Mouse (Mus musculus) layer of hippocampus, postnatal 10 days (tissue): Measurements from ENCODE around the gene Igfn1. TPM values are rescaled to one million over a fixed set of nuclear protein-coding genes. Genes with fewer than 3 reads are reported as not detected.

Experiments used
- DNase-seq, 2 experiments: peaks; one replicate each; pipeline ENCODE4 v3.0.0; 2021; ENCODE audit warnings: low spot score in 2 of 2
- long read RNA-seq: library from polyadenylated mRNA; stranded (forward); transcript quantifications from one replicate; pipeline ENCODE4 v2.0.0, GENCODE M21; 2023
- total RNA-seq, 2 experiments: library from RNA; stranded (reverse); gene quantifications; 2 replicates each; pipeline ENCODE4 v1.2.3; 2021

Igfn1 gene
- under 1 TPM; 0.04 to 0.23 TPM for total RNA-seq
- long read RNA-seq = 0 reads

DNA sequence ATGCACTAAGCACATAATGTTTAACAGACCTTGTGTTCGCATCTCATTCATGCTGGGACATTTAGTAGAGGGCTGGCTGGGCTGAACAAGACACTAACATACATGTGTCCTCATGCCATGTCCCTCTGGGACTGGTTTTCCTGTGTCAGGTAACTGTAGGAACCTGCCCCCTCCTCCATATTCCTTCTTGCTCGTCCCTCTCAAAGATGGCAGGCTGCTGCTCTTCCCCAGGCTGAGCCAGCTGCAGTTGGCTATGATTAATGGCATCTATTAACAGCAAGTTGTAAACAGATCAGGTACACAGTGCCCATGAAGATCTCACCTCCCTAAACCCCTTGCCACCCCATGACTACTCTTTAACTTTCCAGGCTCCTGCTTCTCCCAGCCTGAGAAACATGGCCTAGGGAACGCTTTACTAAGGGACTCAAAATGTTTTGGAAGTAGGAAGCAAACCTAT is at the start of gene Igfn1:
TSS of gene Igfn1 (minus strand) at position 51 of the 457 bp plus-strand sequence.
- no peak for DNase-seq

DNA sequence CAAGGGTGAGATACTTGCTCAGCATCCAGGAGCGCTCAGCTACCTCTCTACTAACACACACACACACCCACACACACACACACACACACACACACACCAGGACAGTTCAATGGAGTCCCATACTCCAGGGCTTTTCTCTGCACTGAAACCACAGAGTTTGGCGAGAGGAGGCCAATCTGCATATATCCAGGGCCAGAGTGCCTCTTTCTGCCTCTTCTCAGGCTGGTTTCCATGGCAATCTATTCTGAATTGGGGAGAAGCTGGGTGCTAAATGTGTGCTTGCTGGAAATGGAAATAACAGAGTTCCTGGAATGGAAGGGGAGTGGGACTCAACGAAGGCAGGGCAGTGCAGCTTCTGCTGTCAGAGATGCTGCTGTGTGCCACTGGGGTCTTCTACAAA is 49.6 kb upstream of the Igfn1 start:
- no peak for DNase-seq

DNA sequence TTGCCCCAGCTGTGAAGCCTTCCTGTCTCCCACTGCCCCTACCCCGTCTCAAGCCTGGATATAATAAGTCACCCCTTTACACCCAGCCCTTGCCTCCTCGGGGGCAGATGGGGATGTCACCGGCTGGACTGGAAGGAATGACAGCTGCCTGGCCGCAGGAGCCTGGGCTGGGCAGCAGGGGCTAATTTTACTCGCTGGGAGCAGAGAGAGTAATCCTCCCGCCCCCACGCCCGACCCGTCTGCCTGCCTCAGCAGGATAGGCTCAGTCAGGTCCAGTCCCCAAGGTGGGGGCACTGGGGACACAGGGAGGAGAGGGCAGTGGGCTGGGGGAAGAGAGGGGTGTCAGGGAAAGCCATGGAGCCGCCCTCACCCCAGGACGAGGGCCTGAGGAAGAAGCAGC is 46.4 kb upstream of the Igfn1 start, which contains the start of gene Cacna1s:
TSS of gene Cacna1s (plus strand) at position 204 of the 400 bp plus-strand sequence.
- DNase-seq = no peak

DNA sequence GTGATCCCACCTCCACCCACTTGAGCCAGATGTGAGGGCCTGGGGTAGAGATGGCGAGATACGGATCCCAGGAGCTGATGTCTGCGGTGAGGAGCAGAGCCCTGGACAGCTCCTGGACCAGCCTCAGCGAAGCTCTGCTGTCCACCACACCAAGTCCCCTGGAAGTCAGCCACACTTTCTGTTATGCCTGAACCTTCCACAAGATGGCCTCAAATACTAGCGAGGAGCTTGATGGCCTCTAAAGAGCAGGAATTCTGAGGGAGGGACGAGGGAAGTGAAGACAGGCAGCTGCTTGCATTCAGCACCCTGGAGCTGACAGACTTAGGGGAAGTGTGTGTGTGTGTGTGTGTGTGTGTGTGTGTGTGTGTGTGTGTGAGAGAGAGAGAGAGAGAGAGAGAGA is 45.3 kb upstream of the Igfn1 start:
- DNase-seq = peak; percentile 81 to 84

DNA sequence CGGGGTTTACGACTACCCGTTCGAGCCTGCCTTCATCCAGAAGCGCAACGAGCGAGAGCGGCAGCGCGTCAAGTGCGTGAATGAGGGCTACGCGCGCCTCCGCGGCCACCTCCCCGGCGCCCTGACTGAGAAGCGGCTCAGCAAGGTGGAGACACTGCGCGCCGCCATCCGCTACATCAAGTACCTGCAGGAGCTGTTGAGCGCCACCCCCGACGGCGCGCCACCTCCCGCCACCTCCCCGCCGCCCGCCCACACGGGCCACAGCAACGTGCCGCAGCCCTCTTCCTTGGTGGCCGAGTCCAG is 44.8 kb upstream of the Igfn1 start:
- peak in 1 of 2 experiments; percentile 45 for DNase-seq

DNA sequence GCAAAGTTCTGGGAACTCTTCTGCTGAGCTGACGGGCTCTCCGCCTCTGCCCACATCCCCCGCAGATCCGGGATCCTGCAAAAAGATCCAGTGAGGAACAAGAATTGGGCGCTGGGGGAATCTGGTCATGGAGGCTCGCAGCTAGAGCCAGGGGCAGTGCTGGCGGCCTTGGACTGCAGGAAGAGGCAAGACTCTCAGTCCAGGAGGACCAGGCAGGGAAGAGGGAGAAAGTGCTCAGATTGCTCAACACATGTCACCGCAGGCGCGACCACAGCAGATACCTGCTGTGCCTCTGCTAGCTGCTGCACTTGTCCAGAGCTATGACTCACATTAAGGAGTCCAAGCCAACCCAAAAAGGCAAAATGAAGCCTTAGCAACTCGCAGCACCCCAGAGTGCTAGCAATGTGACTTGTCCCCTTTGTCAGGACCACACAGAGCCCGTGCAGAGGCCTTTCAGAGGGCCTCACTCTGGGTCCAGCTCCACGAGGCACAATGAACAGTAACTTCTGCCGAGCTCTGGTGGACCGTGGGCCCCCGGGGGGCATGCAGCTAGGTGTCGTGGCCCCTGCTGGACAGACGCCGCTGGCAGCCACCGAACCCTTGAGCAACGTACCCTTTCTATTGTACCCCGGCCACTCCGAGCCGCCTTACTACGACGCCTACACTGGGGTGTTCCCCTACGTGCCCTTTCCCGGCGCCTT is 44.3 kb upstream of the Igfn1 start, which contains the start of gene Ascl5:
TSS of gene Ascl5 (plus strand) at position 493 of the 701 bp plus-strand sequence.
- no peak for DNase-seq

DNA sequence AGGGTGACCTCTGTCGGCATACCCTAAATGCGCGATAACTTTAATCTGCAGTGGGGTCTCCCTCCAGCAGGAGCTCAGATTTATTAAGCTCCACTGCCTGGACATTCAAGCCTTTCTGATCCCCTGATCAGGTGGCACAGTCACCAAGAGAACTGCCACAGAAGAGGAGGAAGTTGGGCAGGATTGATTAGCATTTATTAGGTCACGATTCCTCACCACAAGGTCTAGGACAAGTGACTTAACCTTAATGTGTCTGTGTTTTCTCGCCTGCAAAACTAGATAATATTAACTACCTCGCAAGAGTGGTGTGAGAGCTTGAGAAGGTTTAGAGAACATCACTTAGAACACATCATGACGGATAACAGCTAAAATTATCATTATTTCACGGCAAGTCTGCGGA is 41.8 kb upstream of the Igfn1 start:
- no peak for DNase-seq

DNA sequence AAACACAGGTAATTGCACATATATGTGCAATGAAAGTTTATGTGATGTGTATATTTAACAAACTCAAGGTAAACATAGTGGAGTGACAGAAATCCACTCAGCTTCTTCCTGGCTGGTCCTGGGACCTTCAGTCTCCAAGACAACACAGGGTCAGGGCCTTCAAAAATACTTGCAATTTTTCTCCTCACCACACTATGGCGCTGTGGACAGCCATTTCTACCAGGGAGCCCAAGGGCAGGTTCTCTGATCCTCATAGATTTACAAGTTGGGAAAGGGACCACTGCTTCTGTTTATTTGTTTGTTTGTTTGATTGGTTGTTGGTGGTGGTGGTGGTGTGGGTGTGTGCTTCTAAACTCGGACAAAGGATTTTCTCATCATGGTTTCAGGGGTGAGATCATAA is 41.3 kb upstream of the Igfn1 start:
- DNase-seq = peak in 1 of 2 experiments; percentile 54

DNA sequence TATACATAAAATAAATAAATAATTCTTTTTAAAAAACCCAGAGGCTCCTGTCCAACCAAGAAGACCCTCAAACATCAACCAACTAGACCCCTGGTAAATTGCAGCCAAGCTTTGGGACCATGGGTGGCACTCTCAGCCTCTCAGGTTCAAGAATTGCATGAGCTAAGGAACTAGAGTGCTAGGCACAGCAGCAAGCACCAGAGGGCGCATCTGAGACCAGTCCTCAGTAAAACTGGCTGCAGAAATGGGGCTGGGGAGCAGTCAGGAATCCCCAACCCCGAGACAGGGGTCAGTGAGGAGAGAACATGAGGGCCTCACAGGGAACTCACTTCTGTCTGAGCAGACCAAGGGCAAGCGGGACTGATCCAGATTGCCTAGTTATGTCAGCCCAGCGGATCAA is 39.6 kb upstream of the Igfn1 start:
- DNase-seq = peak; percentile 79 to 80

DNA sequence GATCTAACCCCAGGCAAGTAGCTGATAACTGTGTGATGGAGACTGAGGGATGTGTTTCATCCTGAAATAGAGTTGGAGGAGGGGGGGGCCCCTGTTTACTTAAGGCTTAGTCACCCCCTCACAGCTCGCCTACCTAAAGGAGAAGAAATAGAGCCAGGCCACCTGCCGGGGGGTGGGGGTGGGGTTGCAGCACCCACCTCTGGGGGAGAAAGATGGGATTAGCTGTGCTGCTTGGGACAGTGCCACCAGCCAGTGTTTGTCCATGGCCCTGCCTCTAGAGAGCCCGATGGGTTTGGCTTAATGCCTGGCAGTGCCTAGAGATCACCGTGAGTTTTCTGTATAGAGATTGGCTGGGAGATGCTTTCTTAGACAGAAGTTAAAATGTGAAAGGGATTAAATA is 34.7 kb upstream of the Igfn1 start:
- no peak for DNase-seq

DNA sequence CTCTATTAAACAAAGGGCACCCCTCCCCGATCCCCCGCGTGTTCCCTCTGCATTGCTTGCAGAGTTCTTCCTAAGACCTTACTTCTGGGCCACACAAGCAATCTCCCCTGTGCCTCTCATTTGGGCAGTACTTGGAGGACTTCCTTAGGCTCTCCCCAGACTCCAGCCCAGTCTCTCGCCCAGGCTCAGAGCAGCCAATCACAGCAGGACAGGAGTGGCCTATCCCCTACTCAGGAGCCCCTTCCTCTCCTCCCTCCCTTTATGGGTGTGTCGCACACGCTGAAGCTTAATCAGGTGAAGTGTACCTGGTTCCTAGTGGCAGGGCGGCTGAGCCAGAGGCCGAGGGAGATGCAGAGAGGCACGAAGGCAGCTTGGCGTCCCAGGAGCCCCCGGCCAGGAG is 34.3 kb upstream of the Igfn1 start:
- DNase-seq = no peak

DNA sequence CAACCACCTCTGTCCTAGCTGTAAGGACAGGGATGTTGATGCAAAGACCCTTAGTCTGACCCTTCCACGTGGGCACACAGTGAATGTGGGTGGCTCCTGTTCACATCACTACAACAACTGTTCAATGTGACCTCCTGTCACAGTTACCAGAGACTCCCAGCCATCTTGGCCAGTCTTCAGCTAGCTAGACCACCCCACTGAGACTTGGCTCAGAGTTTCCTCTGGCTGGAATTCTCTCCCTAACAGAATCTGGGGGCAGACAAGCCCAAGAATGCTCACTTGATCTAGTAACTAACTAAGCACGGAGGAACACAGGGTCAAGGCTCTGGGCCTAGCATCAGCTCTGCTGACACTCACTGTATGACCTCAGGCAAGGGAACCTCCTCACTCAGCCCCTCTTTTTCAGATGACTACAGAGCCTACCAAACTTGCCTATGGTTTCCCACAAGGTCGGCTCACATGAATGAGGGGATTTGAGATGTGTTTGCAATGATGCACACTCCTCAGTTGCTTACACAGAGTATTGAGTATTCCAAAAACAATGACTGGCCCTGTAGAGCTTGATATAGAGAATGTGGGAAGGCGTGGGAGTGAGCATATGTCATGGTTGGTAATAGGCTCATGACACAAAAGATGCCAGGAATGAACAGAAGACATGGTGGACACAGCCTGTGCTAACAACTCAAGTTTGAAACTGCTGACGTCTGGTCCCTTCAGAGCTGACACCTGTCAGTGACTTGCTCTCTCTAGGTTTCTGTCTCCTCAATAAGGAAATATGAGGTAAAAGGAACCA is 32.8 kb upstream of the Igfn1 start:
- no peak for DNase-seq

DNA sequence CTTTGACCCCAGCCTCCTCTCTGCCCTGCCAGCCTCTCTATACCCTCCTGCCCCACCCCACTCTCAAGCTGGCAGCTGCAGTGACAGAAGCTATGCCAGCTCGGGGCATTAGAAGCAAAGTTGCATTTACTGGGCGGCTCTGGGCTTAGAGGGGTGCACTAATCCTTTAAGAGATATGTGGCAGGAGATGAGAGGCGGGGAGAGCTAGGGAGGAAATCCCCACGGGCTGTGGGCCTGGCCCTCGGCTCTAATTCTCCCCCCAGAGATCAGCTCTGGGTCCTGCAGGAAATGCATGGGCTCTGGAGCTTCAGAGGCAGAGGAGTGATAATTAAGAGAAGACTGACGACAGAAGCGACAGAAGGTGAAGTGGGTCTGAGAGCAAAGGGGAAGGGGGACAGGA is 26.8 kb upstream of the Igfn1 start:
- no peak for DNase-seq

DNA sequence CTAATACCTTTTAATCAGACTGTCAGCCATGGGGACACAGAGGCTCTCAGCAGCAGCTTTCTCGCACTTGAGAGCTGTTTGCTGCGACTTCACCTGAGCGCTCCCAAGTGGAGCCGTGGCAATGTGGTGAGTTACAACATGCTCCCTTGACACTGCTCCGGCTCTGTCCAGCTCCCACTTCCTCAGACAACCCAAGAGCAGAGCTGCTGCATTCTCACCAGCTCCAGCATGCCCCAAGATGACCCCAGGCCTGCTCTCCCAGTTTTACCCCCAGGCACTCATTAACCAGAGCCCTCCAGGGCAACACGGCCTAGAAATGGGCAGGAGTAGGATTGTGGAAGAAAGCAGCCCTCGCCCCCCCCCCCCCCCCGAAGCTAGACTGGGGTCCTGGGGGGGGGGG is 25.6 kb upstream of the Igfn1 start:
- DNase-seq = no peak

DNA sequence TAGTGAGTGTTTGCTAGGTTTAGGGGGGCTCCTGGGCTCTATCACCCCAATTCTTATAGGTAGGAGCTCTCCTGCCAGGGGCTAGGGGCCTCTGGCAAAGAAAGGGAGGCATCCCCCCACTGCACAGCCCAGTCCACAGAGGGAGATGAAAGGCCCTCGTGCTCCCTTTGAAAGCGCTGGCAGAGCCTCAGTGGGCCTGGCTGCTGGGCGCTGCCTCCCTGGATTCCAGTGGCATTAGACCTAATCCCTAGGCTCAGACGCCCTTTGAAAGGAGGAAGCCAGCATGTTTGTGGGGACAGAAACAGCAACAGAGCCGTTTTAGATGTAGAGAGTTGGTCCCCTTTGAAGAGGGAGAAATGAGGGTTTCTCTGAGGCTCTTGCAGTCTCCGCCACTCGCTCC is 24.1 kb upstream of the Igfn1 start:
- no peak for DNase-seq

DNA sequence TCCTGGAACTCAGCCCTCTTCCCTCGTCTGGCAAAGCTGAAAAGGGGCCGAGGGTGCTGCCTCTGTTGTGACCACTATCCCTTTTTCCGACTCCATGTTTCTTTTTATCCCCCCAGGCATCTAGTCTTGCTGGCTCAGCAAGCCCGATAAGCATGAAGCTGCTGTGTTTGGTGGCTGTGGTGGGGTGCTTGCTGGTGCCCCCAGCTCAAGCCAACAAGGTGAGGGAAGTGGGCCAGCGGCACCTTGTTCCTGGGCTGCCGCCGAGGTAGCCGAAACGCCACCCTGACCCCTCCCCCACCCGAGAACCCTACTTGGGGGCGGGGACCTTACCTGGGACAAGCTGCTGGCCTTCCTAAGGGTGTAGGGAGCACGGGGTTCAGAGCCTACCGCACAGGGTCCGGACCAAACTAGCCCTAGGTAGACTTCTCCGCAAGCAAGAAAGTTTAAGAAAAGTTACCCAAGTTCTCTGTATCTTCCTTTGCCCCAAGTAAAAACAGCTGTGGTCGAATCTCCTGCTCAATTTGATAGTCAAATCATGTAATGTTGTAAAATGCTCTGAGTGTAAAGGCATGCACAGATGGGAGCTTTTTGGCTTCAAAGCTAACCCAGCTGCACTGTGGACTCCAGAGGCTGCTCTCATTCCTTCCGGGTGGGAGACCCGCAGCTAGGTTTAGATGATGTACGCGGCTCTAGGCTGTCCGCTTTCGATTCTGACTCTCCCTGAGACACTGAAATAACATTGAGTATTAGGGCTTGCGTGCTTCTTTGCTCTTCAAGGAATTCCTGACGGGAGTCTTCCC is 12.4 kb upstream of the Igfn1 start:
- peak in 1 of 2 experiments; percentile 35 for DNase-seq

DNA sequence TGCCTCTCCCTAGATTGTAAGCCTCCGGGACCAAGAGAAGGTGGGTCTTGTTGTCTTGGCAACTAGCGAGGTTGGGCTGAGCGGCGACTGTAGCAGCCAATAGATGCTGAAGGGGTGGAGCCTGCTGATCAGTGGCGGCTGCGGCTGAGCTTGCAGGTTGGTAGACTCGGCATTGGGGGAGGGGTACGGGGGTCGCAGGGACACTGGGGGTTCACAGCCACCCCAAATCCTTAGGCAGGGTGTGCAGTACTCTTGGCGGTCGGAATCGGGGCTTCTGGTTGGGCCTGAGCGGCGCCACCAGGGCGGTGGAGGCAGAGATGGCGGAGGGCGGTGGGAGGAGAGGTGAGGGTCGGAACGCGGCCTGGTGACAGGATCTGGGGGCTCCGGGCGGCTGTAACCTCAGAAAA is 11.8 kb upstream of the Igfn1 start:
- peak; percentile 93 to 94 for DNase-seq

DNA sequence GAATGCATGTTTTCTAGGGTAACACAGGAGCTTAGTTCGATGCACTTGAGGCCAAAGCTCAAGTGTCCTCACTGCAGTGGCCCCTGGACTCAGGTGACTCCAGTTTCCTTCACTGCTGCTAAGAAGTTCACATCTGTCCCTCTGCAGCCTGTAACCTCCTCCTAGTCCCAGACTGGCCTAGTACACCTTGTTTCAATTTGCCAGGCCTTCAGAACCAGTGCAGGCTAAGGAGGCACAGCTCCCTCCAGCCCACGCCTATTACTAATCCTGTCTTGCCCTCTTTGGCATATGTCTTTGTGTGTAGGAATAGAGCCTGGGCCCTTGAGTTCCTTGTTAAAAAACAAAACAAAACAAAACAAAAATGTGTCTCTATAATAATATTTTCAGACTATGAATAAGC is 11.2 kb upstream of the Igfn1 start:
- no peak for DNase-seq

DNA sequence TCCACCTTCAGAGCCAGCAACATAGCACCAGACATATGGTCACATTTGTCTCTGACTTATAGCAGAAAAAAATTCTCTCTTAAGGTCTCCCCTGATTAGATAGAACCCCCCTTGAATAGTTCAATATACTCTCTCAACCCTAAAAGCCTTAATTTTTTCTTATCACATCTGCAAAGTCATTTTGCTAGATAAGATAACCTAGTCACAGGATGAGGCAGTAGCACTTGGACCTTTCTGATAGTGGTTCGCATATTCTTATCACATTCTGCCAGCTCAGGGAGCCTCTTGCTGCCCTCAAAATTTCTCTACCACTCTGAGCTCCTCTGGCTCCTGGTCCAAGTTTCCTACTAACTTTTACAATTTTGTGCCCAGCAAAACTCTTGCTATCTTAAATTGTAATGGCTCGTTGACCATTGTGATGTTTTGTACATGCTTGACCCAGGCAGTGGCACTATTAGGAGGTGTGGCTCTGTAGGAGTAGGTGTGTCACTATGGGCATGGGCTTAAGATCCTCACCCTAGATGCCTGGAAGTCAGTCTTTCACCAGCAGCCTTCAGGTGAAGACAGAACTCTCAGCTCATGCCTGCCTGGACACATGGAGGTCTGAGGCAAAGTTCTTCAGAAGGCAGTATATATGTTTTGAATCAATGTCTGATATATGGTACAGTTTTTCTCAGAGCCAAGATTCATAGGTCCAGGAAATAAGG is 8.8 kb upstream of the Igfn1 start:
- no peak for DNase-seq

DNA sequence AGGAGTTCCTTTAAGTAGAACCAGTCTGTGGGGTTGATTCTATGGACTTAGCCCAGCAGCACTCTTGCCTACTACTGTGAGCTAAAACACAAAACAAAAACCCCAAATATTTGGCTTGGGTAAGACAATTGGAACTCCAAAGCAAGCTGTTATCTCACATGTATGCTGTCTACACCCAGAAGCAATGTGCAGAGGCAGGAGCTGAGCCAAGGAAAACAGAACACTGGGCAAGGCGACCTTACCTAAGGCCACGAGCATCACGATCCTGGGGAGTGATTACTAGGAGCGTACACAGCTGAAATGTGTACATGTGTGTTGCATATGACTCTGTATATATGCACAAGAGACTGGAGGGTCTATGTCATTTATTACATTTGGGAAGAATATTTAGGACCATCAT is 7.4 kb upstream of the Igfn1 start:
- no peak for DNase-seq

DNA sequence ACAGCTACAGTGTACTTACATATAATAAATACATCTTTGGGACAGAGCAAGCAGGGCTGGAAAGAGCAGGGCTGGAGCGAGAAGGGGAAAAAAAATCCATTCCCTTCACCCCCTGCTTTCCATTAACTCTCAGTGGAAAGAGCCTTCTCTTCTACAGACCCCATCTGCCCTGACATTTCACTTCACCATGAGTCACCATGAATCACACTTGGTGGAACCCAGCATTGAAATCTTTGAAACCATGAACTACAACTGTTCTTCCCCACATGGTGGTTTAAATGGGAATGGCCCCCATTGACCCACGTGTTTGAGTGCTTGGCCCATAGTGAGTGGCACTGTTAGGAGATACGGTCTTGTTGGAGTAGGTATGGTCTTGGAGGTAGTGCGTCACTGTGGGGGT is 4.1 kb upstream of the Igfn1 start:
- DNase-seq = no peak
